Mouse (Mus musculus): ENCODE measurements around the gene Gm867.

DNA sequence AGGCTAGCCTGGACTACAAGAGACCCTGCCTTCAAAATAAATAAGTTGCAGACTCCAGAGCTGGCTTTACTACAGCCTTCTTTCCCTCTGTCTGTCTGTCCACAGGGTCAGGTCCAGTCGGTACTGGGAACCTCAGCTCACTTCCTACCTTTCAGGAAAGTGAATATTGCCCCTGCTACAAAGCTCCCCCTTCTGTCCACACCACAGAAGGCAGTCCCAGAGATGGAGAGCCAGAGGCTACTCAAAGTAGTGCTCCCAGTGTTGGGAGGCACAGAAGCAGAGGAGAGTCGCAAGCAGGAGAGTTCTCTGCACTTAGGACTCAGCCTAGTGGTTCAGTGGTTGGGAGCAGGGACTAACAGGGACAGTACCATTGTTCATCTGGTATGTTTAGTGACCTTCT, 16.1 kb downstream of the Gm867 start:
- TF ChIP-seq POLR2A (IDR thresholded peaks at IDR 0.05; ENCODE audit: low read depth, low read length) (no peak), CTCF (IDR thresholded peaks at IDR 0.05; ENCODE audit: extremely low read depth, insufficient read depth, insufficient read length, insufficient replicate concordance) (no peak)
